Mouse (Mus musculus): ENCODE measurements around the gene Moap1. TPM values are rescaled to one million over a fixed set of nuclear protein-coding genes. Genes with fewer than 3 reads are reported as not detected.
A peak's percentile ranks its signal among the peaks of the same experiment; 100 is the strongest.

Gene Moap1
- total RNA-seq, 2 experiments from 2014 or later, result 8.0 to 10.3 TPM

DNA sequence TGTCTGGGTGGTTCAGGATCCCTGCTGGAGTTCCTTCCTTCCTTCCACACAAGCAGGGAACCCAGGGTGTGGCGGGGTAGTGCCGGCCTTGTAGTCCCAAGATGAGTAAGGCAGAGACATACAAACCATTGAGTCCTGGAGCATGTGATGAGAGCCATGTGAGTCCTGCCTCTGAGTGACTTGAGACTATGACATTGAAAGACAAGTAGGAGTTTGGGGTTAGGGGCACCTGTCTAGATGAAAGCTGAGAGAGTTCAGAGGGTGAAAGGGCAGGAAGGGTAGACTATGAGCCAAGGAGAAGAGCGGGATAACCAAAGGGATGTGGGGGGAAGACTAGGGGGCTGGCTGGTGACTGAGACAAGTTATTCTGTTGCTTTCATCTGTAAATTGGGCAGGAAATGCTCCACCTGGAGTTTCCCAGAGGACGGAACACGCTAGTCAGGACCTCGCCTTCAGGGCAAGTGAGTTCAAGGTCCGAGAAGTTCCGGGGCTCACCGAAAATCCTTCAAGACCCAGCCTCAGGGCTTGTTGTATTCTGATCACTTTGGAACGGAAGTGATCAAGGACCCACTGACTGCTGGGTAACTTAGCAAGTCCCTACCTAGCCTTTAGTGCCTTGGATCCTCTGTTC is 36.5 kb downstream of the Moap1 start:
- no peak for ATAC-seq (replicated peaks; ENCODE audit: poor library complexity)

DNA sequence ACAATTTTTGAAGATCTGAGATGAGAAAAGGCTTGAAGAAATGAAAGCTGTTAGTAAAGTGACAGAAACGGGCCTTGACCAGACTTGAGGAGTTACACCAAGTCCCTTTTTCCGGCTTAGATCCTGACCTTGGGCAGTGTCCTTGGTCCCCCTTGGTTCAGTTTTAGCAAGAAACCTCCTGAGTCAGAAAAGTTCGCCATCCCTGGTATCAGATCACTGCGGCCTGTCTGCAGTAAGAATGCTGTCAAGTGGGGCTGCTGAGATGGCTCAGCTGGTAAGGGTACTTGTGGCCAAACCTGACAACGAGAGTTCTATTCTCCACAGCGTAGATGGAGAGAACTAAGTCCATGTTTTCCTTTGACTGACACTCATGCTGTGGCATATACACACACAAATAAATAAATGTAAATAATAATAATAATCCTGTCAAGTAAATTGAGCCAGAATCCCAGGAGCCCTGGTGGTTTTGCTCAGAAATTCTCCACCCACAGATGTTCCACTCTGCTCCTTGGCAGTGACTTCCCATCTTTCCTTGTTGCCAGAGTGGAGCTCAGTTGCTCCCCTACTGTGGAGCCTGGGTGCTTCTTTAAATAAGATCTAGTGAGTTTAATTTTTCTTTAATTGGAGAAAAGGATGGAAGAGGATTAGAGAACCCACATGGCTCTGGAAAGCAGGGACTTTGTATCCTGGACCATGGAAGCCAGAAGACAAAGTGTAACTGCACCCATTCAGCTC is 37.4 kb downstream of the Moap1 start:
- no peak for ATAC-seq (replicated peaks; ENCODE audit: poor library complexity)

DNA sequence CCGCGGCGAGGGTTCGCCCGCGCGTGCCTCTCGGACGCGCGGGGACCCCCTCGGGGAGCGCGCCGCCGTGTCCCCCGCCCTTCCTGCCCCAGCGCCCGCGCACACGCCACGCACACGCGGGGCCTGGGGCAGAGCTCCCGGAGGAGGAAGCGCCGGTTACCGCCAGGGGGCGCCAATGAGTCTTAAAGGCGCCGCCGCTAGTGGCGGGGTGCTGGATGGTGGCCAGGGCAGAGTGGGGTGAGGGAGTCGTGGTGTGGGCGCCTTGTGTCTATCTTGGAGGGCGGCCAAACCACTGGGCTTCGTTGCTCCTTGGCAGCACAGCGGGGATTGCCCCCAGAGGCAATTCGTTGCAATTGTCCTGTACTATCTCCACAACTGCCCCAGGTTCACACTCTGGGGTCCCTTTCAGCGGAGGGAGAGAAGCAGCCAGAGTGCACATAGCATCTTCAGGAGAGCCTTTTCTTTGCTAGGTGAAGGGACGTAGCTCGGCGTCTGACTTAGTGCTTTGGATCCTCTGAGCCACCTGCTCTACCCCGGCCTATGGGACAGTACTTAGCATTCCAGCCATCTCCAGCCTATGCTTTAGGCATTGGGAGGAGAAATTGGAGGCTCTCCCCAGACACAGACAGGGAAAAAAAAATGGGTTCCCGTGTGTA is 38.1 kb downstream of the Moap1 start:
- peak; percentile 67 for ATAC-seq (replicated peaks; ENCODE audit: poor library complexity)

DNA sequence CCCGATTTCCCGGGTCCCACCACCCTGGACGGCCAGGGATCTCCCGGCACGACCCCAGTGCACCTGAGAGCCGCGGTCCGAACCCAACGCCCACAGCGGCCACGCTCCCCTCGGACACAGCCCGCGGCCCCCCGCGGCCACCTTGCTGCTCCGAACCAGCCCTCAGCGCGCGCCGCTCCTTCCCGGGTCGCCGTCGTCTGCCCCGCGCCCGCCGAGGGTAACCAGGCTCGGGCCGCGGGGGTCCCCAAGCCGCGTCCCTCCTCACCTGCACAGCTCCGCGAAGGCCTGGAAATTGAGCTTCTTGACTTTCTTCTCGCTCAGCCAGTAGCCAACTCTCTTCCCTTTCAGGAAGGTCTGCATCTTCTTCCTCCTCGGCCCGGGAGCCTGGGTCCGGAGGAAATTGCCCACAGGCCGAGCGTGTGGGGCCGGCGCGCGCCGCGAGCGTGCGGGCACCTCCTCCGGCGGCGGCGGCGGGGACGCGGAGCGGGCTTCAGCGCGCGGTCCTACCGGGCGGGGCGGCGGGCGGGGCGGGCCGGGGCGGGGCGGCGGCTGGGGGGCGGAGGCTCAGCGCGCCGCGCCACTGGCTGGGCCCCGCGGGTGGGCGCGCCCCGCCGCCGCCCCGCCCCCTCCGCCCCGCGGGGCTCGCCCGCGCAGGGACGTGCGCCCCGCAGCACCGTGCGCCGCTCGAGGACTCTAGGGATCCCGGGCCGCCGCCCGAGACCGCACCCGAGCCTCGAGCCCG is 38.8 kb downstream of the Moap1 start, which contains the start of gene Itpk1:
Gene Itpk1 (minus strand): TSS at position 474 of the 742 bp plus-strand sequence.
- ATAC-seq (replicated peaks; ENCODE audit: poor library complexity), result peak; percentile 28

DNA sequence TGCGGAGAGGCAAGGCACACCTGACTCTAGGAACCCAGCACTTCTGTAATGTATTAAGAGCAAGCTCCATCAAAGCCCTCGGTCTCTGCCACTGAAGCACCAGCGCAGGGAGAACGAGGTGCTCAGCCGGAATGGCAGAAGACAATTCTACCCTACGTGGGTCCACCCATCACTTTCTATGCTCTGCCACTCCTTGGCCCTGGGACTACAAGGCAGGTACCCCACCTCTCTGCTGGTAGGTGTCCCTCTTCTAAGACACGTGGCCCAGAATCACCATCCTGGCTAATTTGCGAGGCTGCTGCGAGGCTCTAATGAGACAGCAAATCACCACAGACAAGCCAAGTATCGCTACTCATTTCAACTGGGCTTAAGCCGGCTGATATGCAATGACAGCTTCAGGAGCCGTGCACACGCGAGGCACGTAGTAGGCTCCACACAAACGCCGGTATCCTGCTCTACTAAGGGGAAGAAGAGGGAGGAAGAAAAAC is 39.5 kb downstream of the Moap1 start:
- 0 out of 2 replicates have a peak, but pooled peaks have one; percentile 2 for ATAC-seq (replicated peaks; ENCODE audit: poor library complexity)

DNA sequence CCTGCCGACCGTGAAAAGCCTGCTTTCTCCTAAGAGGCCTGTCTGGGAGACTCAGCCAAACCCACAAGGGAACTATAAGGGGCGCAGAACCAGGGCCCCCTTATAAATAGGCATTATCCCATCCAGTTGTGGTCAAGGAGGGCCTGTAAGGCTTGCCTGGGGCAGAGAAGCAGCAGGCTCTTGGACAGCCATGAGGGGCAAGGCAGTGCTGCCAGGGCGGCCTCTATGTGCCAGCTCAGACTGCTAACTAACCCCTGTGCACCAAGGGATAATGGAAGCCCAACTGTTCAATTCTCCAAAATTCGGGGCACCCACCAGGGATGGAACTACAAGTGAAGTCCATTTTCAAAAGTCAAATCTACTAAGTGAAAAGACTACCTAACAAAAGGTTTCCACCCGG is 40.0 kb downstream of the Moap1 start:
- no peak for ATAC-seq (replicated peaks; ENCODE audit: poor library complexity)

DNA sequence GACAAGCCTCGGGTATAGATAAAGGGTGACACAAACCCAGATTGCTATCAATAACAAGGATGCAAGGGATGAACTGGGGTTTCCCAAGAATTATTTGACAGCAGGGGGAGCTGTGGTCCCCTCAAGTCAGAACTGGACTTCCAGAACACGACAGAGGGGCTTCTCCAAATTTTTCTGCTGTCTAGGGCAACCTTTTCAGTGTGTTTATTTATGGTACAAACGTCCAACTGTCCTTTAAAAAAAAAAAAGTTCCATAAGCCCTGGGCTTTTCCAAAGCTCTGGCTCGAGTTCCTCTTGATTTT is 40.4 kb downstream of the Moap1 start:
- ATAC-seq (replicated peaks; ENCODE audit: poor library complexity), result no peak

DNA sequence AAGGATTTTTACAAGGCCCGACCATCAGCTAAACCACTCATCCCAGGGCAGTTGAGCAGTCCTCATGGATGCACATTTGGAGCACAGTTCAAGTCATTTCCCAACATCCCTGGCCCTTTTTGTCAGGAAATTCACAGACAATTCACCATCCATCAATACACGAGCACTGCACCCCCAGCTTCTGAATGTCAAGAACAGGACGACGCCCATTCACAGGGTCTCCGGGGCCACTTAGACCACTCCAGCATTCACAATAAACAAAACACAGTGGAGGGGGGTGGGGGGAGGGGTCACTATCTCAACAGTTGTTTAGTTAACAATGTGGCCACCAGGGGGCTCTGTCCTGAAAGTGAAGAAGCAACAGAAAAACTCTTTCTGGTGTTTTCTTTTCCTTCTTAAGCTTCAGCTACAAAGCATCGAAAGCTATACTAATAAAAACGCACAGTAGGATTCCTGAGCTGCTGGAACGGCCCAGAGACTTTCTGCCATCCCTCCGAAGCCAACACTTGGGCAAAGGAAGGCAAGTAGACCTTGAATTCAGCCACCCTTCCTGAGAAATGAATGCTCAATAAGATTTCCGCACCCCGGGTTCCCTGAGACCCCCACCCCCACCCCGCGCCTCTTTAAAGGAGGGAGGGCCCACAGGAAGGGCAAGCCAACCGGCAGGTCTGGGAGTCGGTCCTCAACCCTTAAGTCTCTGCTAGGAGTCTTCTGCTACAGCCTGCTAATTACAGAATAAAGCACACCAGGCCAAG is 40.9 kb downstream of the Moap1 start:
- peak; percentile 33 for ATAC-seq (replicated peaks; ENCODE audit: poor library complexity)

DNA sequence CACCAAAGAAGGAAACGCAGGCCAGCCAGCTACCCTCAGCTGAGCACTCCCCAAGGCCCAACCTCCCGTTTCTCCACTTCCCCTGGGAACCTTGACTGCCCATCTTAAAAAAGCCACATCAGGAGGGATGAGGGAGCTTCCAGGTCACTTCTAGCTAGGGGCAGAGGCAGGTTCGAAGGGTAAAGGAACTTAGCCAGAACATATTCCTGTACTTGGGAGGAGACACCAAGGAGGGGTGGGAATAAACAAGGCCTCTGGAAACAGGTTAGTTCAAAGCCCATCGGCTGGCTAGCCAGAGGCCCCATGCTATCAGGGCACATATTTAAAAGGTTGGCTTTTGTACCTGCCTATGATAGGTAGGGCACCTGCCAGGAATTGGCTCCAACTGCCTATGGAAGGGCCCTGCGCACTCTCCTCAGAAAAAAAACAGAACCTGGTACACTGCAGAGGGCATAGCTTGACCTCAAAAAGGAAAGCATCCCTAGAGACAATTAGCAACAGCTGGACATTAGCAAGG is 41.7 kb downstream of the Moap1 start:
- ATAC-seq (replicated peaks; ENCODE audit: poor library complexity), result no peak

DNA sequence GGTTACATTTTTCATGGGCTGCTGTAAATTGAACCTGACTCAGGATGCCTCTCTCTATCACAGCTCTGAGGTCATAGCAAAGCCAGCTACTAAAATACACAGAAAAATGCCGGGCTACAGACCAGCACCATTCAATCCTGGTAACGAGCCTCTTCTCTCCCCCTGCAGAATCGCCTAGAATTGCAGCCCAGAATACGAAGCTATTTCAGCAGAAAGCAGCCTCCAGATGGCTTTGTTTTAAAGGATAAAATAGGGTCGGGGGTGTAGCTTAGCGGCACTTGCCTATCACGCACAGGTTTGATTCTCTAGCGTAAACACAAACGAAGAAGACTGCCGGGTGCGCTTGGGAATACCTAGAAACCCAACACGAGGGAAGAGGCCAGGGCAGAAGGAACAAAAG is 43.0 kb downstream of the Moap1 start:
- no peak for ATAC-seq (replicated peaks; ENCODE audit: poor library complexity)

DNA sequence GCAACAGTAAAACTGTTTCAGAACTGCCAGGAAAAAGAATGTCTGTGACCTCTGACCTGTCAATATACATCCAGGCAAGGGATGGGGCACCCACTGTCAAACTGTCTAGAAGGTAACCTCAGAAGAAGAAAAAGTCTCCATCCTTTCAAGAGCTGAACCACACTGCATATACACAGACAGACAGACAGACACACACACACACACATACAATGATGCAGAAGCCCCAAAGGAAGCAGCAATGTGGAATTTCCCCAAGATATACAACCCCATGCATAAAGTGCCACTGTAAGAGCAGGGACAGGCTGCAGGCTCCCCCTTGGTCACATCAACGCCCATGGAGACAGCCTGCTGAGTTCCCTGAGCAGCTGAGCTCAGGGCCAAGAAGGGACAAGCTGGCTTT is 44.3 kb downstream of the Moap1 start:
- no peak for ATAC-seq (replicated peaks; ENCODE audit: poor library complexity)

DNA sequence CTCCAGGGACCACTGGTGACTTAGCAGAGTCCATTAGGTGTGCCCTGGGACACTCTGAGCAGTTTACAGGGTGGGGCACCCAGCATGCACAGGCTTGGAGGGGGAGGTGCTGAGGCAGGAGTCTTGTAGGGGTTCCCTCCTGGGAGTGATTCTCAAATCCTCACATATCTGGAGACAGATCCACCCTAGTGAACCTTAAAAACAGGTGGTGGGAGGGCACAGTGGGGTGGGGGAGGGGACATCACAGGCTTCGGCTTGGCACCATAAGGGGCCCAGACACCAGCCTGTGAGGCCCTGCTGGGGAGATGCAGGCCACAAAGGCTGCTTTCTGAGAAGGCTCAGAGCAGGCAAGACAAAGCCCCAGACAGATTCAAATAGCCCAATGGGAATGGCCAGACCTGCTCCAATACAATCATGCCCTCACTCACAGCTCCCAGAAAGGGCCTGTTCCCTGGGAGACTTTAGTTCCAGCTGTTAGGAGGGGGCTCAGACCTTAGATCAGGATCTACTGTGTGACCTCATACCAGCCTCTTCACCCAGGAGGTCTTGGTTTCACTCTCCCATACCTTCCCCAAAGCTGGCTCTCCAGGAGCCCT is 45.3 kb downstream of the Moap1 start:
- ATAC-seq (replicated peaks; ENCODE audit: poor library complexity), result no peak

DNA sequence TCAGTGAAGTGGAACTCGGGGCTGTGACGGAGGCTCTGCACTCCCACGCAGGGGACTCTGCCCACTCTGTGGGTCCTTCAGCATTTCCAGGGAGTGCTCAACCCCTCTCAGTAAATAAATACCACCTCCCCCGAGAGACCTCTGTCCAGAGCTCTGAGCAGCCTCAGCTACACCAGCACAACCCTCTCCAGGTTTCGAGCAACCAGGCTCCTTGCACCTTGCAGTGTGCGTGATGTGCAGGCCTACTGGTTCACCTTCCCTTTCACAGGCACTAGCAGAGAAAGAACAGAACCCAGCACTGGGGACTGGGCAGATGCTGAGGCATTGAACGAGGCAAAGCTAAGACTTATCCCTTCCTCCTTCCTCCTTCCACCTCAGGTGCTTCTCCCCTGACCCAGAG is 46.1 kb downstream of the Moap1 start:
- ATAC-seq (replicated peaks; ENCODE audit: poor library complexity), result no peak

DNA sequence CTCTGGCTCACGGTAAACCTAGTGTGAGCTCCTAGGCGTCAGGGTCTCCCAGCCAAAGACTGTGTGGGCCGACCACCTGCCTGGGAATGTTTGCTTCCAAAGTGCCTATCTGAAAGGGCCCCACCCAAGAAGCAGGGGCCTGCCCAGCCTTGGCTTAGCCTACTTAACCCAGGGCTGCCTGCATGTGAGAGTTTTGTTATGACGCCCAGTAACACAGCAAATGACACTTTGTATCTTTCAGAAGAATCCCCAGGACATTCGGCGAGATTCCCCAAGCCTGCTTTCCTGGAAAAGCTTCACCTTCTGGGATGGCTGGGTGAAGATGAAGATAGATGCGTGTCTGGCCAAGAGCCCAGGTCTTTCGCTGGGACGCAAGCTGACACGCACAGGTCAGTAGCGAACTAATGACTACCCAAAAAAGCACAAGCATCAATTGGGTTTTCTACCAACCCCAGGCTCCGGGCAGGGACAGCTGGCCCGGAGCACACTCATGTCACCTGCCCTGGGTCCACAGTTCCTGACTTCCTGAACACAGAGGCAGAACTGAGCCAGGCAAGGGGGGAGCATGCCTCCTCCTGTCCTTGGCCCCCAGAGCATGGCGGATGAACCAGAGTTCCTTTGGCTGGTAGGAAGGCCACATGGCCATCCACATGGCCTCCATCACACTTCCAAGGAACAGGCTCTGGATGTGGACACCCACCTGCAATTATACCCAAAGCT is 46.7 kb downstream of the Moap1 start:
- no peak for ATAC-seq (replicated peaks; ENCODE audit: poor library complexity)

DNA sequence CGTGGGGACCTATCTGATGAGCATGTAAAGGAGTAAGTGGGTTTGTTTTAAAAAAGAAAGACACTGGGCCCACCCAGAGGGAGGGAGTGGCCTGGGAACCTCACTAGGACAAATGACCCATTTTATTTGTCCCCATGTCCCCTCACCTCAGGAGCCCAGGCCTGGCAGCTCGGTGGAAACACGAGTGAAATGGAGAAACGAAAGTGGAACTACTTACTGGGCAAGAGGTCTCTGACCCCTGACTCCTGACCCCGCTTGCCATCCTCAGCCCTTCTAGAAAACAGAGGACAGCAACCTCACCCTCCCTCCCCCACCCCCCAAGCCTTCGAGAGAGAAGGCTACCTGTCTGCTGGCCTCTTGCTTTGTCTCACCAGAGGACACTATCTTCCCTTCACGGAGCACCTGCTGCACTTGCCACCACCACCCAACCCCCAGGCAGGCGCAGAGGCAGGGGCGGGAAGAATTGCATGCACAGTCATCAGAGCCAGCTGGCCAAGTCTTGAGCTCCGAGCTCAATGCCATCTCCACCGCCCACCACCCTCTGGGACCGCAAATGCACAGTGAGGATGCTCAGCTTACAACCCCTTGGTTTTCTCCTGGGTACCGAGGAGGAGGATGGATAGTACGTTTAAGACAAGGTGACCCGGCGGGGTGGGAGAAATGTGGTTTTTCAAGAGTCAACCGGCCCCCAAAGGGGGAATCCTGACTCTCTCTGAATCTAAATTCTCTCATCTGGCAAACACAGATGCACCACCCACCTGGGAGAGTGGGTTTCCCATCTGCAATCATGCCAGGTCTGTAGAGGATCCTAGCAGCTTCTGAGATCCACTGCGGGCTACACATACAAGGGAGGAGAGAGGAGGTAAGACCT is 47.9 kb downstream of the Moap1 start:
- ATAC-seq (replicated peaks; ENCODE audit: poor library complexity), result 0 out of 2 replicates have a peak, but pooled peaks have one; percentile 17

Data from megakaryocyte progenitor cell, adult 5-6 weeks (primary cell).